ENCODE assay signal across 22 mouse cellular contexts in genomic region chr5:127924106-127924505, GRCm38 (mm10).
DNase-seq lines count a peak whose midpoint lies in the region; ATAC-seq lines count a peak whose summit lies in the region.
"Had no signal": no experiment of that assay in that cellular context is flagged by ENCODE, and none has a peak within 500 bp of the region (broad histone marks: within the 10 kb centered on the region; RNA-seq: fewer than 3 reads in every experiment).

No protein-coding gene starts in this region.

- no peak overlapping the region for H3K9ac ChIP-seq in forebrain, embryonic 14.5 days (ENCODE audit: low read length)
- H3K9ac ChIP-seq in forebrain, embryonic 15.5 days (replicated peaks), result no peak overlapping the region
- no peak overlapping the region for H3K9ac ChIP-seq in midbrain, embryonic 12.5 days (replicated peaks)
- H3K9ac ChIP-seq: kidney, embryonic 15.5 days; limb, embryonic 12.5 days; liver, embryonic 13.5 days; lung, embryonic 15.5 days had no signal

- H3K27me3 ChIP-seq in forebrain, embryonic 14.5 days (replicated peaks; ENCODE audit: control insufficient read depth, insufficient read depth, low read length), result no peaks in the 10 kb centered on the region
- no peaks in the 10 kb centered on the region for H3K27me3 ChIP-seq in forebrain, embryonic 15.5 days
- peaks cover 40% of the 10 kb centered on the region for H3K27me3 ChIP-seq in midbrain, embryonic 12.5 days
- H3K27me3 ChIP-seq: kidney, embryonic 15.5 days; limb, embryonic 12.5 days; liver, embryonic 13.5 days; lung, embryonic 15.5 days had no signal

- no peak overlapping the region for H3K4me3 ChIP-seq in forebrain, embryonic 14.5 days (ENCODE audit: low read depth, low read length)
- H3K4me3 ChIP-seq in forebrain, embryonic 15.5 days, result no peak overlapping the region
- H3K4me3 ChIP-seq in midbrain, embryonic 12.5 days, result no peak overlapping the region
- H3K4me3 ChIP-seq: heart, embryonic 10.5 days; kidney, embryonic 15.5 days; left cerebral cortex, adult 2 months; limb, embryonic 12.5 days; liver, embryonic 13.5 days; lung, embryonic 15.5 days had no signal

- peaks cover 7% of the 10 kb centered on the region; the same call in 1 of the 2 replicates for H3K4me1 ChIP-seq in forebrain, embryonic 14.5 days (ENCODE audit: control insufficient read depth, insufficient read depth, low read length)
- peaks cover 6% of the 10 kb centered on the region; the same call in 1 of the 2 replicates for H3K4me1 ChIP-seq in forebrain, embryonic 15.5 days
- peaks cover 16% of the 10 kb centered on the region for H3K4me1 ChIP-seq in midbrain, embryonic 12.5 days
- H3K4me1 ChIP-seq: heart, embryonic 10.5 days; kidney, embryonic 15.5 days; limb, embryonic 12.5 days; liver, embryonic 13.5 days; lung, embryonic 15.5 days had no signal

- H3K9me3 ChIP-seq in forebrain, embryonic 14.5 days (replicated peaks; ENCODE audit: control insufficient read depth, low read length), result no peaks in the 10 kb centered on the region
- no peaks in the 10 kb centered on the region for H3K9me3 ChIP-seq in forebrain, embryonic 15.5 days
- H3K9me3 ChIP-seq in midbrain, embryonic 12.5 days, result 0 out of 2 replicates have a peak, but pooled peaks cover 4% of the 10 kb centered on the region
- H3K9me3 ChIP-seq: heart, embryonic 10.5 days; kidney, embryonic 15.5 days; limb, embryonic 12.5 days; lung, embryonic 15.5 days had no signal

- no peaks in the 10 kb centered on the region for H3K36me3 ChIP-seq in forebrain, embryonic 14.5 days (ENCODE audit: control insufficient read depth, insufficient read depth, low read length)
- no peaks in the 10 kb centered on the region for H3K36me3 ChIP-seq in forebrain, embryonic 15.5 days
- no peaks in the 10 kb centered on the region for H3K36me3 ChIP-seq in midbrain, embryonic 12.5 days
- H3K36me3 ChIP-seq: heart, embryonic 10.5 days; kidney, embryonic 15.5 days; limb, embryonic 12.5 days; liver, embryonic 13.5 days; lung, embryonic 15.5 days had no signal

- no peak overlapping the region for H3K27ac ChIP-seq in forebrain, embryonic 14.5 days (ENCODE audit: low read depth, low read length)
- H3K27ac ChIP-seq in forebrain, embryonic 15.5 days (replicated peaks), result no peak overlapping the region
- no peak overlapping the region for H3K27ac ChIP-seq in midbrain, embryonic 12.5 days (replicated peaks)
- H3K27ac ChIP-seq: heart, embryonic 10.5 days; kidney, embryonic 15.5 days; left cerebral cortex, adult 2 months; limb, embryonic 12.5 days; liver, embryonic 13.5 days; lung, embryonic 15.5 days; macrophage; stomach, postnatal 0 days had no signal

- peak; percentile 39 for DNase-seq in forebrain, embryonic 14.5 days (ENCODE audit: low spot score)
- peak; percentile 5 for DNase-seq in R1 (ENCODE audit: low read depth, low spot score)
- peak; percentile 25 for DNase-seq in embryo, embryonic 9.5 days (ENCODE audit: extremely low spot score)
- DNase-seq in spleen, adult 18-20 months, result no peak
- DNase-seq in gastrocnemius, postnatal 4 days (ENCODE audit: low spot score in 2 of 2), result no peak
- DNase-seq in spleen, postnatal 14 days (ENCODE audit: low spot score in 2 of 2), result no peak
- DNase-seq: adrenal gland, postnatal 14 days; cerebellum, adult 2 months; gastrocnemius, postnatal 25 days; liver, embryonic 13.5 days; thymus, postnatal 14 days had no signal

- H3K4me2 ChIP-seq in forebrain, embryonic 14.5 days (ENCODE audit: low read length), result no peak overlapping the region
- no peak overlapping the region for H3K4me2 ChIP-seq in forebrain, embryonic 15.5 days (replicated peaks)
- peak overlapping the region; percentile 25 for H3K4me2 ChIP-seq in midbrain, embryonic 12.5 days (replicated peaks)
- H3K4me2 ChIP-seq: kidney, embryonic 15.5 days; limb, embryonic 12.5 days; liver, embryonic 13.5 days; lung, embryonic 15.5 days had no signal

- 0 out of 2 replicates have a peak, but pooled peaks have one; percentile 32 for ATAC-seq in forebrain, embryonic 14.5 days
- ATAC-seq in forebrain, embryonic 15.5 days (replicated peaks), result no peak
- peak; percentile 85; the same call in 1 of the 2 replicates for ATAC-seq in midbrain, embryonic 12.5 days (ENCODE audit: low FRiP score, low read depth)
- ATAC-seq: activated CD4-positive, CD25-positive, alpha-beta regulatory T cell, adult 4 months; intestine, embryonic 16.5 days had no signal

- WGBS in forebrain, embryonic 14.5 days, result 6% methylated on average over 3 of the region's 3 CpGs
- WGBS in forebrain, embryonic 15.5 days, result 6% methylated on average over 3 of the region's 3 CpGs
- 14% methylated on average over 3 of the region's 3 CpGs for WGBS in midbrain, embryonic 12.5 days

Comparison
In these comparisons a context has a peak if more than half of its experiments do, and no peak if none do; other contexts are left out.
1. DNase-seq: peak in forebrain, embryonic 14.5 days (single experiment), R1 (single experiment) and embryo, embryonic 9.5 days (single experiment); none in spleen, adult 18-20 months (0 of 2), gastrocnemius, postnatal 4 days (0 of 2) and spleen, postnatal 14 days (0 of 2).